Mouse (Mus musculus) forebrain, embryonic 14.5 days (tissue): ENCODE data around the gene Spata16. TPM values are rescaled to one million over a fixed set of nuclear protein-coding genes. Genes with fewer than 3 reads are reported as not detected.

Experiments used
- ATAC-seq: fragments of 200-750 bp; cut with Nextera tagmentation; 2 replicates; pipeline ENCODE4 v1.8.0; 2017; ENCODE audit warnings: mild to moderate bottlenecking, moderate library complexity
- DNase-seq: peaks from one replicate; pipeline ENCODE4 v3.0.0-alpha.2; 2015; ENCODE audit warnings: low spot score
- H3K27ac ChIP-seq: fragments of 300-500 bp; sonication (generic); 2 replicates; pipeline ENCODE4 v1.5.1; 2014; ENCODE audit warnings: low read depth, mild to moderate bottlenecking, control low read depth, low read length, moderate library complexity
- H3K27me3 ChIP-seq: fragments of 300-500 bp; sonication (generic); replicated peaks from 2 replicates; pipeline ENCODE4 v1.6.1; 2014; ENCODE audit warnings: low read length, control low read depth, mixed read lengths; ENCODE audit not compliant: control insufficient read depth, insufficient read depth
- H3K36me3 ChIP-seq: fragments of 300-500 bp; sonication (generic); 2 replicates; pipeline ENCODE4 v1.6.1; 2014; ENCODE audit warnings: low read length, control low read depth; ENCODE audit not compliant: control insufficient read depth, insufficient read depth
- H3K4me1 ChIP-seq: fragments of 300-500 bp; sonication (generic); 2 replicates; pipeline ENCODE4 v1.6.1; 2014; ENCODE audit warnings: antibody characterized with exemption, low read length, control low read depth; ENCODE audit not compliant: control insufficient read depth, insufficient read depth
- H3K4me2 ChIP-seq: fragments of 300-500 bp; sonication (generic); 2 replicates; pipeline ENCODE4 v1.6.1; 2014; ENCODE audit warnings: mild to moderate bottlenecking, control low read depth, low read length
- H3K4me3 ChIP-seq: fragments of 300-500 bp; sonication (generic); 2 replicates; pipeline ENCODE4 v1.5.1; 2014; ENCODE audit warnings: low read depth, low read length, control low read depth
- H3K9ac ChIP-seq: fragments of 300-500 bp; sonication (generic); 2 replicates; pipeline ENCODE4 v1.6.1; 2014; ENCODE audit warnings: mild to moderate bottlenecking, low read length, control low read depth, moderate library complexity
- H3K9me3 ChIP-seq: fragments of 300-500 bp; sonication (generic); replicated peaks from 2 replicates; pipeline ENCODE4 v1.6.1; 2016; ENCODE audit warnings: low read length, control low read depth, mixed read lengths; ENCODE audit not compliant: control insufficient read depth
- WGBS: fragments of 180-500 bp; shearing (Covaris S2); extraction: QIAGEN DNeasy Blood & Tissue Kit; methylation state at CpG from one replicate; pipeline ENCODE4 v1.1.7; 2014; 5-methylcytosine and 5-hydroxymethylcytosine counted together
- polyA plus RNA-seq: library from polyadenylated mRNA; unstranded; fragments of >200 nt; fragmentation: Nextera tagmentation; extraction: Ambion mirVana; gene quantifications from 2 replicates; pipeline ENCODE4 v1.2.1, GENCODE M21; 2014

Spata16 gene
- polyA plus RNA-seq, 1 experiment from 2014 or later = 0.17 TPM

- Histone ChIP-seq H3K9ac (no peak overlapping the region), H3K27ac (no peak overlapping the region; the same call in 1 of the 2 replicates), H3K27me3 (no peaks in the 10 kb centered on the region), H3K4me1 (peaks cover 9% of the 10 kb centered on the region), H3K36me3 (no peaks in the 10 kb centered on the region), H3K4me2 (no peak overlapping the region), H3K4me3 (no peak overlapping the region), H3K9me3 (no peaks in the 10 kb centered on the region)
- no peak for DNase-seq
- no peak for ATAC-seq
- 76% methylated on average over 5 of the region's 5 CpGs for WGBS
Observed at GRCm38 (mm10) chr3:26847935-26848334, 210.5 kb downstream of the Spata16 start.

GRCm38 (mm10) chr3:26850207-26850606 lies 212.8 kb downstream of the Spata16 start:
- ATAC-seq = no peak
- H3K9me3 ChIP-seq = no peaks in the 10 kb centered on the region
- no peaks in the 10 kb centered on the region for H3K27me3 ChIP-seq
- H3K9ac ChIP-seq = no peak overlapping the region
- peak overlapping the region; percentile 59; the same call in 1 of the 2 replicates for H3K27ac ChIP-seq
- H3K4me2 ChIP-seq = no peak overlapping the region
- H3K4me3 ChIP-seq = no peak overlapping the region
- no peak for DNase-seq
- H3K4me1 ChIP-seq = peaks cover 9% of the 10 kb centered on the region
- no peaks in the 10 kb centered on the region for H3K36me3 ChIP-seq

GRCm38 (mm10) chr3:26850691-26851563 lies 213.5 kb downstream of the Spata16 start:
- peak; percentile 82 for DNase-seq
- Histone ChIP-seq H3K4me3 (no peak overlapping the region), H3K4me2 (no peak overlapping the region; the same call in 1 of the 2 replicates), H3K27ac (peak overlapping the region; percentile 70), H3K27me3 (no peaks in the 10 kb centered on the region), H3K36me3 (no peaks in the 10 kb centered on the region), H3K4me1 (peaks cover 9% of the 10 kb centered on the region), H3K9me3 (no peaks in the 10 kb centered on the region), H3K9ac (no peak overlapping the region)
- peak; percentile 86 for ATAC-seq
- 15% methylated on average over 9 of the region's 9 CpGs for whole genome bisulfite sequencing

- H3K36me3 ChIP-seq = no peaks in the 10 kb centered on the region
- 92% methylated on average over 5 of the region's 5 CpGs for WGBS
- no peak overlapping the region for H3K4me2 ChIP-seq
- DNase-seq = no peak
- H3K27me3 ChIP-seq = no peaks in the 10 kb centered on the region
- H3K4me1 ChIP-seq = peaks cover 9% of the 10 kb centered on the region
- H3K9ac ChIP-seq = no peak overlapping the region
- no peak overlapping the region for H3K27ac ChIP-seq
- H3K9me3 ChIP-seq = no peaks in the 10 kb centered on the region
- H3K4me3 ChIP-seq = no peak overlapping the region
- ATAC-seq = no peak
Observed at GRCm38 (mm10) chr3:26853557-26853956, 216.1 kb downstream of the Spata16 start.

GRCm38 (mm10) chr3:26874706-26875105 lies 237.3 kb downstream of the Spata16 start:
- peak; percentile 68 for DNase-seq
- peak; percentile 57; the same call in 1 of the 2 replicates for ATAC-seq
- Histone ChIP-seq H3K9me3 (no peaks in the 10 kb centered on the region), H3K4me1 (no peaks in the 10 kb centered on the region), H3K27me3 (no peaks in the 10 kb centered on the region), H3K27ac (peak overlapping the region; percentile 48; the same call in 1 of the 2 replicates), H3K9ac (no peak overlapping the region), H3K4me2 (no peak overlapping the region), H3K36me3 (no peaks in the 10 kb centered on the region), H3K4me3 (no peak overlapping the region)
- 75% methylated on average over 2 of the region's 2 CpGs for WGBS

GRCm38 (mm10) chr3:26877291-26877690 lies 239.9 kb downstream of the Spata16 start:
- 47% methylated on average over 2 of the region's 2 CpGs for WGBS

GRCm38 (mm10) chr3:26916607-26917006 lies 279.2 kb downstream of the Spata16 start:
- Histone ChIP-seq H3K27me3 (no peaks in the 10 kb centered on the region), H3K9ac (no peak overlapping the region), H3K36me3 (no peaks in the 10 kb centered on the region), H3K4me1 (no peaks in the 10 kb centered on the region), H3K27ac (no peak overlapping the region), H3K4me3 (no peak overlapping the region), H3K4me2 (no peak overlapping the region), H3K9me3 (no peaks in the 10 kb centered on the region)
- ATAC-seq = no peak
- DNase-seq = no peak
- WGBS = 79% methylated on average over 1 of the region's 1 CpGs

More at GRCm38 (mm10) chr3:26877291-26877690, 239.9 kb downstream of the Spata16 start:
- no peaks in the 10 kb centered on the region for H3K27me3 ChIP-seq
- H3K9ac ChIP-seq = no peak overlapping the region
- H3K36me3 ChIP-seq = no peaks in the 10 kb centered on the region
- H3K4me3 ChIP-seq = no peak overlapping the region
- ATAC-seq = no peak
- H3K9me3 ChIP-seq = no peaks in the 10 kb centered on the region
- DNase-seq = no peak
- no peak overlapping the region for H3K4me2 ChIP-seq
- no peaks in the 10 kb centered on the region for H3K4me1 ChIP-seq
- H3K27ac ChIP-seq = no peak overlapping the region

- ATAC-seq (no peak), DNase-seq (no peak)
- Histone ChIP-seq H3K9ac (no peak overlapping the region), H3K36me3 (no peaks in the 10 kb centered on the region), H3K27ac (no peak overlapping the region), H3K4me2 (no peak overlapping the region), H3K4me1 (no peaks in the 10 kb centered on the region), H3K4me3 (no peak overlapping the region), H3K27me3 (no peaks in the 10 kb centered on the region), H3K9me3 (no peaks in the 10 kb centered on the region)
- 18% methylated on average over 7 of the region's 7 CpGs for WGBS
Observed at GRCm38 (mm10) chr3:26920986-26921385, 283.6 kb downstream of the Spata16 start.

- Histone ChIP-seq H3K27me3 (no peaks in the 10 kb centered on the region), H3K9ac (no peak overlapping the region), H3K27ac (no peak overlapping the region), H3K4me1 (no peaks in the 10 kb centered on the region), H3K9me3 (no peaks in the 10 kb centered on the region), H3K36me3 (no peaks in the 10 kb centered on the region), H3K4me3 (no peak overlapping the region), H3K4me2 (no peak overlapping the region)
- 90% methylated on average over 2 of the region's 2 CpGs for WGBS
- DNase-seq (no peak), ATAC-seq (no peak)
Observed at GRCm38 (mm10) chr3:26921576-26921975, 284.2 kb downstream of the Spata16 start.
